Mouse (Mus musculus) stomach, embryonic 16.5 days (tissue): ENCODE data around the gene Rnase2a. TPM values are rescaled to one million over a fixed set of nuclear protein-coding genes. Genes with fewer than 3 reads are reported as not detected.
"Not testable (repeated sequence)": the region's sequence is repeated elsewhere in the genome, so short reads cannot be mapped to it uniquely, and the experiment has no call there.

Source experiments
- ATAC-seq: fragments of 200-750 bp; cut with Nextera tagmentation; 2 replicates; pipeline ENCODE4 v1.8.0; 2017; ENCODE audit warnings: moderate number of reproducible peaks, moderate TSS enrichment; ENCODE audit not compliant: insufficient read depth, low FRiP score
- H3K27ac ChIP-seq: fragments of 300-500 bp; sonication (generic); 2 replicates; pipeline ENCODE4 v1.5.1; 2014; ENCODE audit warnings: low read length
- H3K27me3 ChIP-seq: fragments of 300-500 bp; sonication (generic); 2 replicates; pipeline ENCODE4 v1.6.1; 2014; ENCODE audit warnings: low read length, control low read depth, mixed read lengths; ENCODE audit not compliant: control insufficient read depth, insufficient read depth
- H3K36me3 ChIP-seq: fragments of 300-500 bp; sonication (generic); 2 replicates; pipeline ENCODE4 v1.6.1; 2014; ENCODE audit warnings: low read length; ENCODE audit not compliant: control insufficient read depth, insufficient read depth
- H3K4me1 ChIP-seq: fragments of 300-500 bp; sonication (generic); 2 replicates; pipeline ENCODE4 v1.6.1; 2014; ENCODE audit warnings: low read length, control low read depth, mixed read lengths; ENCODE audit not compliant: control insufficient read depth, insufficient read depth
- H3K4me2 ChIP-seq: fragments of 300-500 bp; sonication (generic); 2 replicates; pipeline ENCODE4 v1.6.1; 2014; ENCODE audit warnings: low read depth, low read length, mixed read lengths
- H3K4me3 ChIP-seq: fragments of 300-500 bp; sonication (generic); replicated peaks from 2 replicates; pipeline ENCODE4 v1.5.1; 2014; ENCODE audit warnings: mild to moderate bottlenecking, low read length
- H3K9ac ChIP-seq: fragments of 300-500 bp; sonication (generic); 2 replicates; pipeline ENCODE4 v1.6.1; 2014; ENCODE audit warnings: low read length
- H3K9me3 ChIP-seq: fragments of 300-500 bp; sonication (generic); replicated peaks from 2 replicates; pipeline ENCODE4 v1.6.1; 2016; ENCODE audit warnings: low read length, control low read depth; ENCODE audit not compliant: control insufficient read depth
- WGBS: fragments of 180-500 bp; shearing (Covaris S2); extraction: QIAGEN DNeasy Blood & Tissue Kit; methylation state at CpG from one replicate; pipeline ENCODE4 v1.1.7; 2014; 5-methylcytosine and 5-hydroxymethylcytosine counted together
- polyA plus RNA-seq: library from polyadenylated mRNA; unstranded; fragments of >200 nt; fragmentation: Nextera tagmentation; extraction: Ambion mirVana; gene quantifications from 2 replicates; pipeline ENCODE4 v1.2.1, GENCODE M21; 2015

Gene Rnase2a
- polyA plus RNA-seq, 1 experiment from 2014 or later, result not detected

GRCm38 (mm10) chr14:51250348-51250747, 5.6 kb downstream of the Rnase2a start:
- H3K4me3 ChIP-seq, result no peak overlapping the region
- no peak for ATAC-seq
- no peak overlapping the region for H3K27ac ChIP-seq
- H3K9ac ChIP-seq, result no peak overlapping the region
- H3K4me1 ChIP-seq, result no peaks in the 10 kb centered on the region
- H3K36me3 ChIP-seq, result no peaks in the 10 kb centered on the region
- H3K9me3 ChIP-seq, result no peaks in the 10 kb centered on the region
- H3K4me2 ChIP-seq, result no peak overlapping the region
- no peaks in the 10 kb centered on the region for H3K27me3 ChIP-seq
- WGBS, result 67% methylated on average over 3 of the region's 3 CpGs

GRCm38 (mm10) chr14:51247736-51248135, 8.2 kb downstream of the Rnase2a start:
- no peaks in the 10 kb centered on the region for H3K36me3 ChIP-seq
- H3K4me2 ChIP-seq, result no peak overlapping the region
- H3K4me1 ChIP-seq, result no peaks in the 10 kb centered on the region
- 84% methylated on average over 1 of the region's 1 CpGs for WGBS
- H3K4me3 ChIP-seq, result no peak overlapping the region
- H3K27me3 ChIP-seq, result no peaks in the 10 kb centered on the region
- H3K9ac ChIP-seq, result no peak overlapping the region
- H3K27ac ChIP-seq, result no peak overlapping the region
- no peaks in the 10 kb centered on the region for H3K9me3 ChIP-seq
- no peak for ATAC-seq

GRCm38 (mm10) chr14:51240899-51241298, 15.0 kb downstream of the Rnase2a start:
- H3K4me2 ChIP-seq, result no peak overlapping the region
- no peaks in the 10 kb centered on the region for H3K9me3 ChIP-seq
- no peaks in the 10 kb centered on the region for H3K36me3 ChIP-seq
- no peaks in the 10 kb centered on the region for H3K27me3 ChIP-seq
- H3K9ac ChIP-seq, result no peak overlapping the region
- no peak overlapping the region for H3K4me3 ChIP-seq
- H3K27ac ChIP-seq, result no peak overlapping the region
- H3K4me1 ChIP-seq, result no peaks in the 10 kb centered on the region
- ATAC-seq, result no peak

GRCm38 (mm10) chr14:51237488-51237887, 18.4 kb downstream of the Rnase2a start:
- H3K27me3 ChIP-seq, H3K4me3 ChIP-seq, H3K36me3 ChIP-seq, H3K9me3 ChIP-seq, H3K4me1 ChIP-seq, H3K9ac ChIP-seq, H3K4me2 ChIP-seq, H3K27ac ChIP-seq, ATAC-seq: not testable (repeated sequence)
- WGBS, result 88% methylated on average over 1 of the region's 1 CpGs

- H3K9ac ChIP-seq, H3K4me2 ChIP-seq, H3K36me3 ChIP-seq, H3K9me3 ChIP-seq, H3K27me3 ChIP-seq, H3K4me1 ChIP-seq, H3K4me3 ChIP-seq: not testable (repeated sequence)
- WGBS, result 53% methylated on average over 4 of the region's 4 CpGs
- peak overlapping the region; percentile 32; the same call in 1 of the 2 replicates for H3K27ac ChIP-seq
- peak; percentile 79 for ATAC-seq
Measured at GRCm38 (mm10) chr14:51229657-51230056, 26.3 kb downstream of the Rnase2a start.

GRCm38 (mm10) chr14:51220075-51220474, 35.8 kb downstream of the Rnase2a start:
- H3K4me2 ChIP-seq, H3K27me3 ChIP-seq, H3K9ac ChIP-seq, ATAC-seq, H3K9me3 ChIP-seq, H3K4me3 ChIP-seq, H3K36me3 ChIP-seq, H3K4me1 ChIP-seq, H3K27ac ChIP-seq: not testable (repeated sequence)
- 83% methylated on average over 3 of the region's 3 CpGs for WGBS

Other genes with a start within 250 kb of the Rnase2a start
- 0.23 and 0.54 TPM in 2 replicates for gene Rnase10, start 248.4 kb downstream of the Rnase2a start, polyA plus RNA-seq
- gene Rnase9, start 214.2 kb downstream of the Rnase2a start, polyA plus RNA-seq, result not detected in 2 replicates
- not detected in 2 replicates for gene Rnase11, start 205.9 kb downstream of the Rnase2a start, polyA plus RNA-seq
- 0.45 TPM in 1 of 2 replicates, not detected in the other for gene Rnase12, start 198.5 kb downstream of the Rnase2a start, polyA plus RNA-seq
- gene Olfr750, start 181.7 kb downstream of the Rnase2a start, polyA plus RNA-seq, result not detected in 2 replicates
- 151 and 166 TPM in 2 replicates for gene Rnase4, start 165.0 kb downstream of the Rnase2a start, polyA plus RNA-seq
- 39.4 and 41.6 TPM in 2 replicates for gene Ang, start 165.0 kb downstream of the Rnase2a start, polyA plus RNA-seq
- gene Eddm3b, start 141.7 kb downstream of the Rnase2a start, polyA plus RNA-seq, result not detected in 2 replicates
- gene Rnase6, start 132.2 kb downstream of the Rnase2a start, polyA plus RNA-seq, result 1.9 and 2.9 TPM in 2 replicates
- gene Rnase1, start 109.3 kb downstream of the Rnase2a start, polyA plus RNA-seq, result 117 and 170 TPM in 2 replicates
- gene Rnase2b, start 93.9 kb downstream of the Rnase2a start, polyA plus RNA-seq, result not detected in 2 replicates
- not detected in 2 replicates for gene Ang2, start 57.0 kb downstream of the Rnase2a start, polyA plus RNA-seq
- not detected in 2 replicates for gene Ear14, start 52.7 kb downstream of the Rnase2a start, polyA plus RNA-seq
- gene Gm7247, start 105.6 kb upstream of the Rnase2a start, polyA plus RNA-seq, result not detected in 2 replicates
- not detected in 2 replicates for gene Vmn2r88, start 154.7 kb upstream of the Rnase2a start, polyA plus RNA-seq
- not detected in 2 replicates for gene Vmn2r89, start 195.7 kb upstream of the Rnase2a start, polyA plus RNA-seq